Mouse (Mus musculus) embryonic facial prominence, embryonic 15.5 days (tissue): Measurements from ENCODE around the gene Amn1. TPM values are rescaled to one million over a fixed set of nuclear protein-coding genes. Genes with fewer than 3 reads are reported as not detected.
"Not testable (repeated sequence)": the region's sequence is repeated elsewhere in the genome, so short reads cannot be mapped to it uniquely, and the experiment has no call there.

ENCODE experiments used
- ATAC-seq: fragments of 200-750 bp; cut with Nextera tagmentation; 2 replicates; pipeline ENCODE4 v1.8.0; 2017; ENCODE audit warnings: low read depth, moderate TSS enrichment; ENCODE audit not compliant: insufficient number of reproducible peaks, low FRiP score, low TSS enrichment
- H3K27ac ChIP-seq: fragments of 300-500 bp; sonication (generic); replicated peaks from 2 replicates; pipeline ENCODE4 v1.5.1; 2015; ENCODE audit warnings: mild to moderate bottlenecking, inconsistent platforms
- H3K27me3 ChIP-seq: fragments of 300-500 bp; sonication (generic); 2 replicates; pipeline ENCODE4 v1.6.1; 2015; ENCODE audit warnings: inconsistent platforms
- H3K36me3 ChIP-seq: fragments of 300-500 bp; sonication (generic); 2 replicates; pipeline ENCODE4 v1.6.1; 2015; ENCODE audit warnings: mild to moderate bottlenecking, inconsistent platforms
- H3K4me1 ChIP-seq: fragments of 300-500 bp; sonication (generic); 2 replicates; pipeline ENCODE4 v1.6.1; 2015; ENCODE audit warnings: inconsistent platforms
- H3K4me2 ChIP-seq: fragments of 300-500 bp; sonication (generic); replicated peaks from 2 replicates; pipeline ENCODE4 v1.6.1; 2015; ENCODE audit warnings: mild to moderate bottlenecking, inconsistent platforms
- H3K4me3 ChIP-seq: fragments of 300-500 bp; sonication (generic); replicated peaks from 2 replicates; pipeline ENCODE4 v1.5.1; 2015; ENCODE audit warnings: mild to moderate bottlenecking, inconsistent platforms
- H3K9ac ChIP-seq: fragments of 300-500 bp; sonication (generic); 2 replicates; pipeline ENCODE4 v1.6.1; 2015; ENCODE audit warnings: inconsistent platforms
- H3K9me3 ChIP-seq: fragments of 300-500 bp; sonication (generic); replicated peaks from 2 replicates; pipeline ENCODE4 v1.6.1; 2016; ENCODE audit warnings: inconsistent platforms
- WGBS: fragments of 180-500 bp; shearing (Covaris S2); methylation state at CpG from one replicate; pipeline ENCODE4 v1.1.7; 2015; 5-methylcytosine and 5-hydroxymethylcytosine counted together
- polyA plus RNA-seq: library from polyadenylated mRNA; unstranded; fragments of >200 nt; fragmentation: Nextera tagmentation; extraction: Ambion mirVana; gene quantifications from 2 replicates; pipeline ENCODE4 v1.2.1, GENCODE M21; 2015

Amn1 gene
- polyA plus RNA-seq, 1 experiment from 2014 or later = 29.7 TPM

DNA sequence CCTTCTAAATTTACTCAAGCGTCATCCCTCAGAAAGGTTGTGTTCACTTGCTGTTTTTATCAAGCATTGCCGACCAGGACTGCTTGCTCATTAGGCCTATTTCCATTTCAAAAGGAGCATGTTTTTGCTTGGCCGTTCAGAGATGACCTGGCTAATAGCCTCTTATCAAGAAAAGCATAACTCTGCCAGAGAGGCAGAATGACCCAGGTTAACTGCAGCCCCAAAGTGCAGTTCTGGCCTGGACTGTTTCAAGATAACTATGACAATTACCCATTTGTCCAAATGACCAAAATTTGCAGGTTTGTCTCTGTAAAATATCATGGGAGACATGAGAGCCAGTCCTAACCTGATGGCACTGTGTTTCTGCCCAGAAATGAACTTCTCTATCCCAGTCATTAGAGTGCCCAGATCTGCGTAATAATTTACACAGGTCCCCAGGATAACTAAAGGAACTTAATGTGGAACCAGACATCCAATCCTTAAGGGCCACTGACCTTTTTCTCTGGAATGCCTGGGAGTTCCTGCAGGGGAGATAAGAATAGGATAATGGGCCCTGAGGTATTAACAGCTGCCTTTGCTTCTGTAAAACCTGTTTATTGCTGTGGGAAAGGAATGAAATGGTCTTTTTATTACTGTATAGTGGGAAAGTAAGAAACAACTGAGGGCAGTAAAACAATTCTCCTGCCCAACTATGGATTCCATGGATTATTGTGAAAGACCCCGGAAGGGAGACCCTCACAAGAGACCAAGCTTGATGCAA is 53.9 kb downstream of the Amn1 start:
- Histone ChIP-seq H3K9me3 (no peaks in the 10 kb centered on the region), H3K36me3 (no peaks in the 10 kb centered on the region), H3K9ac (no peak overlapping the region), H3K4me1 (no peaks in the 10 kb centered on the region), H3K4me3 (no peak overlapping the region), H3K4me2 (no peak overlapping the region), H3K27ac (no peak overlapping the region), H3K27me3 (no peaks in the 10 kb centered on the region)
- 22% methylated on average over 5 of the region's 5 CpGs for WGBS
- ATAC-seq = no peak

DNA sequence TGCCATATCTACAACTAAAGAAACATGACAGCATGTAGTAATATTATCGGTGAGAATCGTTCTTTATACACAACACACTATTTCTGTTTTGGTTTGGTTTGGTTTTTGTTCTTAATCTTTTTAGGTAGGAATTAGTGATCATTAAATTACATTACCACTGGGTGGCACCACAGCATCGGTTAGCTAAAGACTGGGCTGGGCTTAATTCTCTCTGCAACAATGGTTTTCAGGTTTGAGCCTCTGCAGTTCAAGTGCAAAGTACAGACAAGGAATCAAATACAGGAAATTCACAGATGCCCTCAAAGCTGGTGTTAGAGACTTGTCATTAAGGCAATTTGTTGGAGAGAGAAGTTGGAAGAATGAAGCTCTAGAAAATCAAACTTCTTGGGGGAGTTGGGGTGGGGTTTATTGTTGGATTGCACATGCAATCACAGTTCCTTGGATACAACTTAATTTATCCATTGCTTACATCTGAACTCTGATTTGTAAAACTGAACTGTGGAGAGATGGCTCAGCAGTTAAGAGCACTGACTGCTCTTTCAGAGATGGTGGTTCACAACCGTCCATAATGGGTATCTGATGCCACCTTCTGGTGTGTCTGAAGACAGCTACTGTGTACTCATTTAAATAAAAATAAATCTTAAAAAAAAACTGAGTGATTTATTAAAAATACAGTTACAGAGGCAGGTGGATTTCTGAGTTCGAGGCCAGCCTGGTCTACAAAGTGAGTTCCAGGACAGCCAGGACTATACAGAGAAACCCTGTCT is 56.0 kb downstream of the Amn1 start:
- H3K27me3 ChIP-seq = no peaks in the 10 kb centered on the region
- no peak overlapping the region for H3K4me2 ChIP-seq
- 32% methylated on average over 5 of the region's 5 CpGs for WGBS
- H3K27ac ChIP-seq = no peak overlapping the region
- no peaks in the 10 kb centered on the region for H3K9me3 ChIP-seq
- no peaks in the 10 kb centered on the region for H3K4me1 ChIP-seq
- H3K9ac ChIP-seq = no peak overlapping the region
- H3K4me3 ChIP-seq = no peak overlapping the region
- no peaks in the 10 kb centered on the region for H3K36me3 ChIP-seq
- no peak for ATAC-seq

DNA sequence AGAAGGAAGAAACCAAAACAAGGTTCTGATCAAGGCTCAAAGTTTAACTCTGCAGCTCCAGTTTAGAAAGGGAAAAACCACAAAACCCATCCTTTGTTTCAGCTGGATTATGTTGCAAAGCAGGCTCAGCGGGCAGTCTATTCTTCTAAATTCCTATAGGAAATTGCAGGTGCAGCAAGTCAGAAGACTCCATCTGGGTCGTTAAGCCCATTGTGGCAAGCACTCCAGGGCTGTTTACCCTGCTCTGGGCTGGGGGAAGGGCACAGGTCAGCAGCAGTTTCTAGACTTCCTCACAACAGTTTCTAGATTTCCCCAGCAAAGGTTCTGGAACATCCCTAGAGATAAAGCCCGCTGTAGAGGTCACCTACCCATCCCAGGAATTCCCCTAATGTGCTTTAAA is 57.4 kb downstream of the Amn1 start:
- H3K9ac ChIP-seq = no peak overlapping the region
- no peaks in the 10 kb centered on the region for H3K4me1 ChIP-seq
- H3K36me3 ChIP-seq = no peaks in the 10 kb centered on the region
- H3K27ac ChIP-seq = no peak overlapping the region
- H3K27me3 ChIP-seq = no peaks in the 10 kb centered on the region
- no peak for ATAC-seq
- no peak overlapping the region for H3K4me3 ChIP-seq
- H3K9me3 ChIP-seq = no peaks in the 10 kb centered on the region
- no peak overlapping the region for H3K4me2 ChIP-seq
- 16% methylated on average over 3 of the region's 3 CpGs for WGBS

DNA sequence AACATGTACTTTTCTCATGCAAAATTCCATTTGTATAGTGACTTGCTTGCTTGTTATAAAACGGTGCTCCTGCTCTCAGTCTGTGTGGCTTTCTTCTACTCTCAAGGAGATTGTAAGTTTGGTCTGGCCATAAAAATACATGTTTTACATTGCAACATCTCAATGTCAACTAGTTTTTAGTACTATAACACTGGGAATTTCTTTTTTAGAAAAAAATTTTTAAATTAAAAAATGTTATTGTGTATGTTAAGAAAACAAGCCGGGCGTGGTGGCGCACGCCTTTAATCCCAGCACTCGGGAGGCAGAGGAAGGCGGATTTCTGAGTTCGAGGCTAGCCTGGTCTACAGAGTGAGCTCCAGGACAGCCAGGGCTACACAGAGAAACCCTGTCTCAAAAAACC is 58.6 kb downstream of the Amn1 start, which contains the start of gene Gm10203:
TSS of gene Gm10203 (plus strand) at position 301 of the 400 bp plus-strand sequence.
- WGBS = 82% methylated on average over 8 of the region's 8 CpGs
- H3K36me3 ChIP-seq, H3K4me3 ChIP-seq, H3K4me1 ChIP-seq, ATAC-seq, H3K27me3 ChIP-seq, H3K4me2 ChIP-seq, H3K9me3 ChIP-seq, H3K9ac ChIP-seq, H3K27ac ChIP-seq: not testable (repeated sequence)

DNA sequence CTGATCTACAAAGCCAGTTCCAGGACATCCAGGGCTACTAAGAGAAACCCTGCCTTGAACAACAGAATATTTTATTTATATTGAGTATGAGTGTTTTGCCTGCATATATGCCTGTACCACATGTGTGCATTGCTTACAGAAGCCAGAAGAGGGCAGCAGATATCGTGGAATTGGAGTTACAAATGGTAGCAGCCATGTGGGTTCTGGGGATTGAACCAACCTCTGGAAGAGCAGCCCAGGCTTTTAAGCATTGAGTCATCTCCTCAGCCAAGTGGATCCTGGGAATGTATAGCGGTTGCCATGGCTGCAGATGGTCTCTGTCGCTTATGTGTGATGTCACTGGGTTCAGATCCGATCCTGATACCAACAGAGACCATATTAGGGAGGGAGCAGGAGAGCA is 61.8 kb downstream of the Amn1 start:
- Histone ChIP-seq H3K4me2 (no peak overlapping the region), H3K9ac (no peak overlapping the region), H3K36me3 (no peaks in the 10 kb centered on the region), H3K4me3 (no peak overlapping the region), H3K4me1 (no peaks in the 10 kb centered on the region), H3K9me3 (no peaks in the 10 kb centered on the region), H3K27me3 (no peaks in the 10 kb centered on the region), H3K27ac (no peak overlapping the region)
- no peak for ATAC-seq
- 73% methylated on average over 4 of the region's 4 CpGs for WGBS

DNA sequence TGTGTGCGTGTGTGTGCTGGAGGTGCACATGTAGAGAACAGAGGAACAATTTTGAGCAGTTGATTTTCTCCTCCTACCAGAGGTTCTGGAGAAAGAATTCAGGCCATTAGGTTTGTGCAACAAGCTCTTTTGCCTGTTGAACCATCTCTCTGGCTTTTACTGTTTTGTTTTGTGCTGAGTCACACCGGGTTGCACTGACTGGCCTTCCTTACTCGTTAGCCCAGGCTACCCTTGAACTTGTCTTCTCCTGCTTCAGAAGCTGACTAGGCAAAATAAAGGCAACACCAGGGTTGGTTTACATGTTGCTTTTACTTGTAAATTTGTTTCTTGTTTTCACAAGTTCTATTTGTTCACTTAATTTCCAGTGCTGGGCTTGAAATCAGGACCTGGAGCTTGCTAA is 65.5 kb downstream of the Amn1 start:
- 86% methylated on average over 3 of the region's 3 CpGs for WGBS
- H3K4me2 ChIP-seq = no peak overlapping the region
- no peaks in the 10 kb centered on the region for H3K9me3 ChIP-seq

DNA sequence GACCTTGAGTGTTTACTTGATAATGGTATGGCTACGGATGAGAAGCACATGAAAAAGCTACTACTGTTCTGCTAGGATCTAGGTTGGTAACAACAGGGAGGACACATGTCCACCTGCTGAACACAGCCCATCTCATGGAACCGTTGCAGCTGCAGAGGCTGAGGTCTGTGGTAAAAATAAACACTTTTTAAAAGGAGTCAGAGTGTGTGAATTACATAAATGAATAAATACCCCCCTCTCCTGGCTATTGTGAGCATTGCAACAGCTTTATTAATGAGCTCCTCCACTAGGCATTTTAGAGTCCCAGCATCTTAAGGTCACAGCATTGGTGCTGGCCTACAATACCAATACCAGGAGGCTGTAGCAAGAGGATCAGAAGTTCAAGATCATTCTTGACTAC is 68.7 kb downstream of the Amn1 start:
- ATAC-seq = no peak
- no peak overlapping the region for H3K27ac ChIP-seq
- WGBS = 35% methylated on average over 2 of the region's 2 CpGs
- H3K27me3 ChIP-seq = no peaks in the 10 kb centered on the region
- no peaks in the 10 kb centered on the region for H3K36me3 ChIP-seq
- H3K9ac ChIP-seq = no peak overlapping the region
- no peaks in the 10 kb centered on the region for H3K9me3 ChIP-seq
- no peak overlapping the region for H3K4me2 ChIP-seq
- H3K4me1 ChIP-seq = no peaks in the 10 kb centered on the region
- H3K4me3 ChIP-seq = no peak overlapping the region

More for the DNA sequence above, 65.5 kb downstream of the Amn1 start:
- no peaks in the 10 kb centered on the region for H3K4me1 ChIP-seq
- no peak for ATAC-seq
- H3K27ac ChIP-seq = no peak overlapping the region
- no peak overlapping the region for H3K4me3 ChIP-seq
- no peaks in the 10 kb centered on the region for H3K27me3 ChIP-seq
- no peaks in the 10 kb centered on the region for H3K36me3 ChIP-seq
- H3K9ac ChIP-seq = no peak overlapping the region

DNA sequence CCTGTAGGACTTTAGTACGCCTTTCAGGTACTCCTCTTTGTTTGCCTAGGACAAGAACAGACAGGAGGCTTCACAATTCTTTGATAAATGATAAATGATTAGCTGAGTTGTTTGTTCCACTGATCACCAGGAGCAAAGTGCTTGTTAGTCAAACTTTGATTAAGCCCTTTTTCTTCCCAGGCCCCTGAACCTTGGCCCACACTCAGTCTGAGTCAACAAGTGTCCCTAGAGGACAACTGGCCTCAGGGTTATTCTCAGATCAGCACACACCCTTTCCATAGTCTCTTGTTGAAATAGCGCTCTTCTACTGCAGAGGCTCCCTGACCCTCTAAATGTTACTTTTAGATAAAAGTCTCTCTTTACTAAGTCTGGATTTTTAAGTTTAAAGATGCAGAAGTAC is 69.6 kb downstream of the Amn1 start:
- 52% methylated on average over 2 of the region's 2 CpGs for WGBS
- Histone ChIP-seq H3K4me3 (no peak overlapping the region), H3K27me3 (no peaks in the 10 kb centered on the region), H3K9me3 (no peaks in the 10 kb centered on the region), H3K27ac (no peak overlapping the region), H3K9ac (no peak overlapping the region), H3K4me1 (no peaks in the 10 kb centered on the region), H3K4me2 (no peak overlapping the region), H3K36me3 (no peaks in the 10 kb centered on the region)
- no peak for ATAC-seq

DNA sequence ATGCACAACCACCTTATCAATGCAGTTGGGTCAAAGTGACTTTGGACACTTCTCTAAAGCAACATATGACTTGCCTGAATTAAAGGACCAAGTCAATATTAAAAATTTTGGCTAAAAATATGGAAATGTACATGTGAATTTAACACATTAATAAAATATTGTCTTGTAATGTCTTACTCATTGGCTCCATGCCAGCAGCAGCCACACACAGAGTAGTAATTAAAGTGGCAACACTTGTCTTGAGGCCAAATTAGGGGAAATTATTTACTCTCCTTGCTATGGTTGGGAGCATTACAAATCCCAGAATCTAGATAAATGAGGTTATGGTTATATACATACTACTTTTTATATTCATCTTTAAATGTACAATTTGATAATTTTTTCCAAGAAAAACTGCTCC is 71.5 kb downstream of the Amn1 start:
- H3K4me3 ChIP-seq = no peak overlapping the region
- no peak overlapping the region for H3K4me2 ChIP-seq
- H3K36me3 ChIP-seq = no peaks in the 10 kb centered on the region
- no peak overlapping the region for H3K27ac ChIP-seq
- no peaks in the 10 kb centered on the region for H3K27me3 ChIP-seq
- no peak for ATAC-seq
- H3K9ac ChIP-seq = no peak overlapping the region
- no peaks in the 10 kb centered on the region for H3K4me1 ChIP-seq
- no peaks in the 10 kb centered on the region for H3K9me3 ChIP-seq

DNA sequence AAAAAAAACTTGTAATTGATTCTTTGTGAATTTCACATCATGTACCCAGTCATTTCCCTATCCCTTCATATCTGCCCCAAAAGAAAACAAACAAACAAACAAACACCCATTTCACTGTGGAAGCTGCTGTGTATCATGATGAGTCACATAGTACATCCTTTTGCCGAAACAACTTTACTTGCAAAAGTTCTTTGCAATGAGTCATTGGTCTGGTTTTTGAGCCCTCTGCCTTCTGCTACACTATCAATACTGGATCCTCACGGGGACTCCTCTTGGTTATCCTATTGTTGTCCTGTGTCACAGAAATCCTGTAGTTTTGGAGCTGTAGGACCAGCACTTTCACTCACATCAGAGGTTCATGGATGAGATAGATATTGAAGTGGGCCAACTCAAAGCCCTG is 79.6 kb downstream of the Amn1 start:
- no peak for ATAC-seq
- Histone ChIP-seq H3K4me2 (no peak overlapping the region), H3K9me3 (no peaks in the 10 kb centered on the region), H3K4me3 (no peak overlapping the region), H3K27ac (no peak overlapping the region), H3K27me3 (no peaks in the 10 kb centered on the region), H3K36me3 (no peaks in the 10 kb centered on the region), H3K4me1 (no peaks in the 10 kb centered on the region), H3K9ac (no peak overlapping the region)
- WGBS = 68% methylated on average over 2 of the region's 2 CpGs

DNA sequence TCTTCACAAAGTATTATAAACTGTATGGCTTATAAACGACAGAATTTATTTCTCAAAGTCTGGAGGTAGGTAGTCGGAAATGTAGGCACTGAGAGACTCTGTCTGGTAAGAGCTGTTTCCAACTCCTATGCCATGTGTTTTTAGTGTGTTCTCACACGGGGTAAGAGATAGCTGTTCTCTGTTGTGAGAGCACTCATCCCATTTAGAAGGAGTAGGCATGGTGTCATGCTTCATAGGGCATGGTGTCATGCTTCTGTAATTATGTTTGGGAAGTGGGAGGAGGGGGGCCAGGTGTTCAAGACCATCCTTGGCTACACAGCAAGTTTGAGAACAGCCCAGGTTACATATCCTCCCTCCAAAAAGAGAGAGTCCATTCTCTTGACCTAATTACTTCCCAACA is 80.9 kb downstream of the Amn1 start:
- Histone ChIP-seq H3K36me3 (no peaks in the 10 kb centered on the region), H3K27ac (no peak overlapping the region), H3K4me2 (no peak overlapping the region), H3K9ac (no peak overlapping the region), H3K9me3 (no peaks in the 10 kb centered on the region), H3K4me3 (no peak overlapping the region), H3K4me1 (no peaks in the 10 kb centered on the region), H3K27me3 (no peaks in the 10 kb centered on the region)
- 66% methylated on average over 3 of the region's 3 CpGs for WGBS
- no peak for ATAC-seq
